Mouse (Mus musculus) embryonic fibroblast, embryonic 13.5 days (primary cell): Measurements from ENCODE around the gene Scarb2. TPM values are rescaled to one million over a fixed set of nuclear protein-coding genes. Genes with fewer than 3 reads are reported as not detected.

Experiments
- H3K27ac ChIP-seq: 2 replicates; pipeline ENCODE4 v1.5.1; 2012; ENCODE audit warnings: low read length, control low read depth, inconsistent platforms; ENCODE audit not compliant: insufficient read depth
- H3K4me1 ChIP-seq: 2 replicates; pipeline ENCODE4 v1.6.1; 2011; ENCODE audit warnings: low read length; ENCODE audit not compliant: control insufficient read depth, insufficient read depth
- H3K4me3 ChIP-seq: 2 replicates; pipeline ENCODE4 v1.5.1; 2011; ENCODE audit warnings: mild to moderate bottlenecking, control low read depth, low read length; ENCODE audit not compliant: insufficient read depth
- CTCF ChIP-seq: IDR thresholded peaks from 2 replicates; pipeline ENCODE4 v1.5.1; 2011; ENCODE audit warnings: mild to moderate bottlenecking, control low read depth, low read length, moderate library complexity, borderline replicate concordance; ENCODE audit not compliant: insufficient read depth
- POLR2A ChIP-seq: IDR thresholded peaks from 2 replicates; pipeline ENCODE4 v1.6.1; 2011; ENCODE audit warnings: low read depth, mild to moderate bottlenecking, control low read depth, low read length, moderate library complexity
- polyA plus RNA-seq: library from polyadenylated mRNA; stranded (reverse); fragments of >200 nt; gene quantifications from 2 replicates; pipeline ENCODE4 v1.2.4, GENCODE M21; 2011; ENCODE audit warnings: low read depth; ENCODE audit not compliant: missing spikeins, insufficient read length

Gene Scarb2
- polyA plus RNA-seq, 1 experiment, result 79.3 TPM

GRCm38 (mm10) chr5:92395764-92396163 is 110.9 kb downstream of the Scarb2 start:
- H3K27ac ChIP-seq, result no peak overlapping the region
- no peak overlapping the region for H3K4me3 ChIP-seq
- H3K4me1 ChIP-seq, result no peaks in the 10 kb centered on the region
- no peak for TF ChIP-seq CTCF
- no peak for TF ChIP-seq POLR2A

- Histone ChIP-seq H3K27ac (no peak overlapping the region), H3K4me3 (no peak overlapping the region), H3K4me1 (no peaks in the 10 kb centered on the region)
- TF ChIP-seq CTCF, result no peak
These were observed 112.8 kb downstream of the Scarb2 start for GRCm38 (mm10) chr5:92393863-92394262.

GRCm38 (mm10) chr5:92392542-92392941 is 114.1 kb downstream of the Scarb2 start:
- TF ChIP-seq CTCF (no peak), POLR2A (no peak)
- Histone ChIP-seq H3K4me3 (no peak overlapping the region), H3K4me1 (no peaks in the 10 kb centered on the region), H3K27ac (no peak overlapping the region)

Other genes starting within 250 kb of the Scarb2 start
- gene Naaa, start 228.7 kb downstream of the Scarb2 start, polyA plus RNA-seq, result 20.4 and 25.8 TPM in 2 replicates
- gene Sdad1, start 196.4 kb downstream of the Scarb2 start, polyA plus RNA-seq, result 30.0 and 31.7 TPM in 2 replicates
- 0.17 and 0.23 TPM in 2 replicates for gene Cxcl9, start 178.8 kb downstream of the Scarb2 start, polyA plus RNA-seq
- gene Art3, start 175.0 kb downstream of the Scarb2 start, polyA plus RNA-seq, result not detected in 2 replicates
- gene Cxcl10, start 157.9 kb downstream of the Scarb2 start, polyA plus RNA-seq, result 6.1 and 7.7 TPM in 2 replicates
- gene Nup54, start 71.6 kb downstream of the Scarb2 start, polyA plus RNA-seq, result 31.6 and 44.3 TPM in 2 replicates
- gene Fam47e, start 48.2 kb upstream of the Scarb2 start, polyA plus RNA-seq, result not detected in 2 replicates
- 23.2 and 26.6 TPM in 2 replicates for gene Stbd1, start 96.2 kb upstream of the Scarb2 start, polyA plus RNA-seq
- 0.62 and 1.3 TPM in 2 replicates for gene Ccdc158, start 168.4 kb upstream of the Scarb2 start, polyA plus RNA-seq
- 0.99 and 1.2 TPM in 2 replicates for gene Shroom3, start 176.6 kb upstream of the Scarb2 start, polyA plus RNA-seq